Mouse (Mus musculus) CD4-positive helper T cell, adult 2 months (primary cell): ENCODE measurements around the gene Actn3.

ENCODE experiments used
- DNase-seq: peaks from one replicate; pipeline ENCODE4 v3.0.0-alpha.2; 2012; ENCODE audit warnings: low read depth, missing footprints, low spot score

Actn3 gene

DNA sequence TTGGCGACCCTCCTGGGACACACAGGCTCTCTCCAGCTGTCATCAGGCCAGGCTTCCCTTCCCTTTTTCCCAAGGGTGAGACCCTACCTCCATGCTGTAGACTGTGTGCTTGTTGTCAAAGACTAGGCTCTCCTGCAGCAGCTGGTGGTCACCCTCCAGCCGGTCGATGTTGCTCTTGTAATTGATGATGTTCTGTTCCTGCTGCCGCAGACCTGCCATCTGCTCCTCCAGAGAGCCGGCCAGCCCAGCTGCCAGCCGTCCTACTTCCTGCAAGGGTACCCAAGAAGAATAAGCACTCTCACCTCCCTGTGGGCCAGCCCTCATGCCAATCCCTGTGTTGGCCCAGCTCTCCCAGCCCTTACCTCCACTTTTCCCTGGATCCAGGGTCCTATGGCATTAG lies 14.7 kb downstream of the Actn3 start:
- no peak for DNase-seq

DNA sequence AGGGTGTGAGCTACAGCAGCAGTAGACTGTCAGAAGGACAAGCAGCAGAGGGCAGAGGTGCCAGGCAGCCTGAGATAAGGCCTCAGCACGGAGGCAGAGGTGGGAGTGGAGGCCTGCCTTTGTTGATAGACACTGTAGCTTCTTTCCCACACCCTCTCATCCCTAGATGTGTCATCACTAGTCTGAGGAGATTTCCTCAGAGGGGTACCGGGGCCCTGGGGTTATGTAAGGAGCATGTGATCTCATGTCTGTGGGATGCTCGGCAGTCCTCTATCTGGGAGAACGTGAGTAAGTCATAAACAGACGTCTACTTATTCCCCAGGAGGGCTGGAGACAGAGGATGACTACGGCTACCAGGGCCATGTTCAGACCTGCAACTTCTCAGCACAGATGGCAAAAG lies 18.6 kb downstream of the Actn3 start:
- DNase-seq = no peak

GRCm38 (mm10) chr19:4855951-4856350 lies 21.8 kb downstream of the Actn3 start:
- DNase-seq = no peak

DNA sequence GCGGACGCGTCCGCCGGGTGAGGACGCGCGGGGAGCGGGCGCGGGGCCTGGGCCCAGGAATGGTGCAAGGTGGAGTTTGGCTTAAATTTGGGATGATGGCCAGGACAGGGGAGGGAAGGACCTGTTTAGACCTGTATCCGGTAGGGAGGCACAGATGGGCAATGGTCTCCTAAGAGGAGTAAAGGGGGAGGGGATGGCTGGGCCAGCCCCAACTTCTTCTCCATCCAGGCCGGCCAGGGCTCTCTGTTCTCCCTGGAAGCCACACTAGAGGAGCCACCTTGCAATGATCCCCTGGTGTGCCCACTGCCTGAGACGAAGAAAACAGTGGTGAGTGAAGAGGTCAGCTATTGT lies 22.3 kb downstream of the Actn3 start:
- DNase-seq = no peak

DNA sequence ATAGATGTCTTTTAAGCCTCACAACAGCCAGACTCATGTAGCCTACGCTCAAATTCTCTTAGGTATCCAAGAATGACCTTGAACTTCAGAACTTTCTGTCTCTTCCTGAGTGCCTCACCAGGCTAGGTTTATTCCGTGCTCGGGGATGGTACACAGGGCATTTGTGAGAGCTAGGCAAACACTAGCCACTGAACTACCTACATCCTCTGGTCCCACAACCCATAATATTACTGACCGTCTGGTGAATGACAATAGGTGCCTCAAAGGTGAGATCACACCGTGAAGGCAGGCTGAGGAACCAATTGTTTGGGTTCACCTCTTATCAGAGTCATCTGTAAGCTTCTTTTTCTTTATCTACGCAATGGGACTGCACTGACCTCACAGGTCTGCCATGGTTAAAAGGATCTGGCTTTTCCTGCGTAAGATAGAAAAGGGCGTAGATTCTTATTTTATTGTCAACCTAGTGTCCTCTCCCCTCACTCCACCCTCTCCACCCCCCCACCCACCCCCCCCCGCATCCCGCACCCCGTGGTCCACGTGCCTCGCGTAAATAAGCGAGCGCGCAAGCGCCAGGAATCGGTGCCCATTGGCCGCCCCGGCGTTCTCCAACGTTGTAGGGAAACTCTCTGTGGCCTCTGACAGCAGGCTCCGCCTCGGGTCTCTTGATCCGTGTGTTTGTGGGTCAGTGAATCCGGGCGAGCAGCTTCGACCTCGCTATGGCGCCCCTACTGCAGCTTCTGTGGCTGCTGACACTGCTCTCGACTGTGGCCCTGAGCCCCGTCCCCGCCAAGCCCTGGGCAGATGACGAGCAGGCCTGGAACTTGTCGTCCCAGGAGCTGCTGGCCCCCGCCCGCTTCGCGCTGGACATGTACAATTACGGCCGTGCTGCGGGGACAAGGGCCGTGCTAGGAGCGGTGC lies 22.9 kb downstream of the Actn3 start, which contains the start of gene Ctsf:
Gene Ctsf, plus strand, starts transcription at position 579 of the 918 bp plus-strand sequence.
- no peak for DNase-seq

DNA sequence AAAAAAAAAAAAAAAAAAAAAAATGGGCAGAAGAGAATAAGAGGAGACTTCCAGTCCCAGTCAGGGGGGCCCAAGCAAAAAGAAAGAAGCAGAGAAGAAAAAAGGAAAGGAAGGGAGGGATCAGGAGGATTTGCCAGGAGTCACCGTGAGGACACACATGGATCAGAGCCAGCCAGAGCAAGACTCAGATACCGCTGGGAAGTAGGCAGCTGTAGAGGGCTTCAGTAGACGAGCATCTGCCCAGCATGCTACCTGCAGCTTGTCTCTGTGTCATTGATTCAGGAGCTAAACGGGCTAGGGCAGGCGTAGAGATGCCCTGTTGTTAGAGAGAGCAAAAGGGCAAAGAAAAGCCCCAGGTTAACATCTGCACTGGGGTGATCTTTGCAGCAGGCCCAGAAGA lies 27.4 kb downstream of the Actn3 start:
- no peak for DNase-seq

DNA sequence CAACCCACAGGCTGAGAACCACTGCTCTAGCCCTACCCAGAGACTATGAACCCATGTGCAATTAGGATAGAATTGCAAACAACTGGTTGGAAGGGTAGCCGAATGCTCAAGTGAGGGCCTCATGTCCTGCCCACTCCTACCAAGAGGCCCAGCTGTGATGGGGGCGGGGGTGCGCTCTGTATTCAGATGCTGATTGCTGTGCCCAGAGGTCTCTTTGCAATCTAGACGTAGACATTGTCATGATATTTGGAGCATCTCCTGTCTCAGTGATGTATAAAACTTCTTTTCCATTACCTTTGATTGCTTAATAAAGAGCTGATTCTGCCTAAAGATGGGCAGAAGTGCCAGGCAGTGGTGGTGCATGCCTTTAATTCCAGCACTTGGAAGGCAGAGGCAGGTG lies 27.9 kb downstream of the Actn3 start:
- no peak for DNase-seq

GRCm38 (mm10) chr19:4847490-4847889 lies 30.2 kb downstream of the Actn3 start:
- peak; percentile 60 for DNase-seq

DNA sequence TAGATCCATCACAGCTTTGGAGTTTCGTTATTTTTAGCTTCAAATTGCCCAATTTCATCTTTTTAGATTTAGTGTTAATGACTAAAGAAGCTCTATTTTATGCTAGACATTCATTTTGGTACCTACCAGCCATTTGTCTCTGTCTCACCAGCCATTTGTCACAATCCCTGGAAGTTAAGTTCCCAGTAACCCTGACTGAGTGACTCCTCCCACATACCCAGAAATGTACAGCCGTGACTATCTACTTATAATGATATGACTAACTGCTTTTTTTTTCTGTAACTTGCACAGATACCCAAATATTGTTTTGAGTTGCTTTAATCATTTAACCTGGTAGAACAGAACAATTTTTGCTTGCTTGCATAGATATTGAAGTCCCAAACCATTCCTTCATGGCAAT lies 31.9 kb downstream of the Actn3 start:
- no peak for DNase-seq

DNA sequence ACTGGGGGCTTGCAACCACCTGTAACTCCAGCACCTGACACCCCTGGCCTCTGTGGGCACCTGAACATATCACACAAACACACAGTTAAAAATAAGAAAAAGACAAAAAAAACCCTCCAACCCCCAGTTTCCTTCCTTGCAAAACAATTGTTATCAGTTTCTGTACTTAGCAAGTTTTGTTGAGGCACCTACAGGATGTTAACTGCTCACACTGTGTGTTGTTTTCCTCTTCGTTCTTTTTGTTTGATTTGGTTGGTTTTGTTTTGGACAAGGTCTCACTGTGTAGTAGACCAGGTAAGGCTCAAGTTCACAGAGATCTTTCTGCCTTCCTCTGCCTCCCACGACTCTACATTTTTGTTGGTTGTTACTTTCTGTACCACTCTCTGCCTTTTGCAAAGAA lies 35.1 kb downstream of the Actn3 start:
- DNase-seq = peak; percentile 40

GRCm38 (mm10) chr19:4840848-4841247 lies 36.9 kb downstream of the Actn3 start:
- no peak for DNase-seq

DNA sequence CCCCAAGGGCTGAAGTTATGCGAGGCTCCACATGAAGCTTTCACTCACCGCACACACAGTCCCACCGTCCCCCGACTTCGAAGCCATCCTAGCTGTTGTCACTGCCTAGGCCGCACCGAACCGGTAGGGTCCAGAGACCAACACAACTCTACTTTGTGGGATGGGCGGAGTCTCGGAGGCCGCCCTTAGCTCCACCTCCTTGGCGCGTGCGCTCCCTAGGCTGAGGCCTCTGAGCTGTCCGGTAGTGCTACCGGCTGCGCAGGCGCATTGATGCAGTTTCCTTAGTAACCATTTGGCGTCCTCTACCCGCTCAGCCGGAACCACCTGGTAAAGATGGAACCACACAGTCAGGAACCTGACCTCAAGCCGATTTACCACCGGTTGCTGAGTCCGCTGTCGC lies 38.6 kb downstream of the Actn3 start, which contains the start of the genes Ccs and Ccdc87:
Gene Ccs, minus strand, starts transcription at position 184 of the 400 bp plus-strand sequence.
Gene Ccdc87, plus strand, starts transcription at position 218 of the 400 bp plus-strand sequence.
- DNase-seq = peak; percentile 97

- DNase-seq = no peak
Observed at GRCm38 (mm10) chr19:4838526-4839140, 39.1 kb downstream of the Actn3 start.

DNA sequence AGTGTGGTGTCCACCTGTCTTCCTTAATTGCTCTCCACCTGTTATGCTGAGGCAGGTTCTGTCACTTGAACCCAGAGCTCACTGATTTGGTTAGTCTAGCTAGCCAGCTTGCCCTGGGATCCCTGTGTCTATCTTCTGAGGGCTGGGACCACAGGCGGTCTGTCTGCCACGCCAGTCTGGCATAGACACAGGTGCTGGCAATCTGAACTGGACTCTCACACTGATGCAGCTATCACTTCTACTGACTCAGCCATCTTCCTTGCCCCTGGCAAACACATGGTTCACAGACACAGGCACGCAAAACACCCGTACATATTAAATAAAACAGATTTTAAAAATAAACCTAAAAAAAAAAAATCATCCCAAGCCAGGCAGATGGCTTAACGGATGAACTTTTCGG lies 40.7 kb downstream of the Actn3 start:
- DNase-seq = no peak

- DNase-seq = no peak
Observed at GRCm38 (mm10) chr19:4836096-4836495, 41.6 kb downstream of the Actn3 start.

DNA sequence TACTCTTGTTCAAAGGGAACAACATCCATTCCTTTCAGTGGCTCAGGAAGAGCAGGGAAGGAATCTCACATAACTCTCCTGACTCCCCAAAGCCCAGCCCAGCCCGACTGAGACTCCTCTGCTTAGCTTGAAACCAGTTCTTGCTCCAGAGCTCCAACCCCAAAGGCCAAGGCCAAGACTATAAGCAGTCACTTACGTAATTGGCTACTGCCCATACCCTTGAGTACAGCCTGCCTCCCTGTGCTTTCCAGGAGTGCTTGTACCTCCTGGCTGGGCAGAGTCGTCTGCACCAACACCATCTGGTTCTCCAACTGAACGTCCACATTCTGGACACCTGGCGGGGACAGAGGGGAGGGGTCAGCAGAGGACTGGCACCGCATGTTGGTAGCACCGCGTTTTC lies 43.7 kb downstream of the Actn3 start:
- DNase-seq = no peak

- no peak for DNase-seq
Observed at GRCm38 (mm10) chr19:4829156-4829555, 48.6 kb downstream of the Actn3 start.

GRCm38 (mm10) chr19:4828444-4829114 lies 49.1 kb downstream of the Actn3 start:
- no peak for DNase-seq

DNA sequence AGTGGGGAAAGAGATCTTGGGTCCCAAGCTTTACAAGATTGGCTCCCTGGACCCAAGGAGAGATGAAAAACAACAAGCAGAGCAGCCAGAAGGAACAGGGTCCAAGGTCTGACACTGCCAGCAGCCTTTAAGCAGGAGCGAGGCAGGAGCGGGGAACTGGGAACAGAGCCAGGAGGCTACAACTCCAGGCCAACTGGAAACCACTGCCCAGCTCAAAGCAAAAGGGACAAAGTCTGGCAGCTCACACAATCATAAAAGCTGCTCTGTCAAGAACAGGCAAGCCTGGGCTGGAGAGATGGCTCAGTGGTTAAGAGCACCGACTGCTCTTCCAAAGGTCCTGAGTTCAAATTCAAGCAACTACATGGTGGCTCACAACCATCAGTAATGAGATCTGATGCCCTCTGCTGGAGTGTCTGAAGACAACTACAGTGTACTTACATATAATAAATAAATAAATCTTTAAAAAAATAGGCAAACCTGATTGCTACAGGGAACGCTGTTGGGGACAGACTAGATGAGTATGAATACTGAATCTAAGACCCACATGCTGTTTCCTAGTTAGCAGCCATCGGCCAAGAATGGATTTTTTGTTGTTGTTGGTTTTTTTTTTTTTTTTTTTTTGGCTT lies 56.9 kb downstream of the Actn3 start:
- DNase-seq = no peak

- DNase-seq = no peak
Observed at GRCm38 (mm10) chr19:4817182-4817835, 60.4 kb downstream of the Actn3 start.

GRCm38 (mm10) chr19:4813015-4813414 lies 64.7 kb downstream of the Actn3 start:
- peak; percentile 44 for DNase-seq
